In genomic region chr6:113492101-113492864, GRCm38 (mm10) we compare ENCODE assay signal across 28 mouse cellular contexts. TPM values are rescaled to one million over a fixed set of nuclear protein-coding genes. Genes with fewer than 3 reads are reported as not detected.
A peak's percentile ranks its signal among the peaks of the same experiment; 100 is the strongest.
DNase-seq lines count a peak whose midpoint lies in the region; ATAC-seq and TF ChIP-seq lines count a peak whose summit lies in the region.
"Had no signal": no experiment of that assay in that cellular context is flagged by ENCODE, and none has a peak within 500 bp of the region (broad histone marks: within the 10 kb centered on the region; RNA-seq: fewer than 3 reads in every experiment).

No protein-coding gene starts in this region.

- H3K27ac ChIP-seq in limb, embryonic 10.5 days, result 0 out of 2 replicates have a peak overlapping the region, but pooled peaks have one; percentile 10
- no peak overlapping the region for H3K27ac ChIP-seq in intestine, postnatal 0 days (ENCODE audit: low read depth, low read length)
- H3K27ac ChIP-seq: embryonic facial prominence, embryonic 12.5 days; heart, embryonic 15.5 days; hindbrain, embryonic 12.5 days; intestine, embryonic 15.5 days; kidney, postnatal 0 days; limb, embryonic 12.5 days; liver, embryonic 13.5 days; lung, embryonic 15.5 days; macrophage; neural tube, embryonic 12.5 days had no signal

- H3K4me3 ChIP-seq in limb, embryonic 10.5 days, result no peak overlapping the region
- H3K4me3 ChIP-seq in intestine, postnatal 0 days (ENCODE audit: low read depth, low read length), result no peak overlapping the region
- H3K4me3 ChIP-seq: embryonic facial prominence, embryonic 12.5 days; heart, embryonic 15.5 days; hindbrain, embryonic 12.5 days; intestine, embryonic 15.5 days; limb, embryonic 12.5 days; liver, embryonic 13.5 days; lung, embryonic 15.5 days; neural tube, embryonic 12.5 days had no signal

- H3K9me3 ChIP-seq in limb, embryonic 10.5 days (replicated peaks), result no peaks in the 10 kb centered on the region
- H3K9me3 ChIP-seq in intestine, postnatal 0 days (ENCODE audit: control insufficient read depth), result no peaks in the 10 kb centered on the region
- H3K9me3 ChIP-seq: embryonic facial prominence, embryonic 12.5 days; heart, embryonic 15.5 days; hindbrain, embryonic 12.5 days; intestine, embryonic 15.5 days; limb, embryonic 12.5 days; liver, embryonic 13.5 days; lung, embryonic 15.5 days; neural tube, embryonic 12.5 days had no signal

- peaks cover 56% of the 10 kb centered on the region for H3K27me3 ChIP-seq in limb, embryonic 10.5 days (ENCODE audit: low read depth, poor library complexity, severe bottlenecking)
- H3K27me3 ChIP-seq in intestine, postnatal 0 days (replicated peaks; ENCODE audit: control insufficient read depth, insufficient read depth, low read length), result peaks cover 7% of the 10 kb centered on the region; the same call in 1 of the 2 replicates

- no peak for TF ChIP-seq CTCF in intestine, postnatal 0 days (IDR thresholded peaks at IDR 0.05; ENCODE audit: low read depth)

- H3K36me3 ChIP-seq in limb, embryonic 10.5 days, result peaks cover 26% of the 10 kb centered on the region
- peaks cover 25% of the 10 kb centered on the region; the same call in 1 of the 2 replicates for H3K36me3 ChIP-seq in intestine, postnatal 0 days (ENCODE audit: control insufficient read depth, insufficient read depth)

- intact Hi-C loops in heart, postnatal 25 days (cut with DNase I), result no loop called here

- WGBS in limb, embryonic 10.5 days, result 75% methylated on average over 24 of the region's 24 CpGs
- WGBS in intestine, postnatal 0 days, result 78% methylated on average over 24 of the region's 24 CpGs

- H3K4me2 ChIP-seq in intestine, postnatal 0 days (replicated peaks; ENCODE audit: low read depth), result no peak overlapping the region
- H3K4me2 ChIP-seq: embryonic facial prominence, embryonic 12.5 days; heart, embryonic 15.5 days; hindbrain, embryonic 12.5 days; intestine, embryonic 15.5 days; limb, embryonic 12.5 days; liver, embryonic 13.5 days; lung, embryonic 15.5 days; midbrain, embryonic 11.5 days; neural tube, embryonic 12.5 days had no signal

- H3K4me1 ChIP-seq in limb, embryonic 10.5 days, result peaks cover 32% of the 10 kb centered on the region
- 0 out of 2 replicates have a peak, but pooled peaks cover 6% of the 10 kb centered on the region for H3K4me1 ChIP-seq in intestine, postnatal 0 days (replicated peaks; ENCODE audit: control insufficient read depth, insufficient read depth, low read length)

- ATAC-seq in intestine, postnatal 0 days, result no peak
- ATAC-seq: activated CD4-positive, CD25-positive, alpha-beta regulatory T cell, adult 4 months; CD4-positive, CD25-positive, alpha-beta regulatory T cell, adult 4 months; forebrain, embryonic 16.5 days; intestine, embryonic 15.5 days had no signal

- no peak overlapping the region for H3K9ac ChIP-seq in intestine, postnatal 0 days (ENCODE audit: low read depth, low read length)
- H3K9ac ChIP-seq: embryonic facial prominence, embryonic 12.5 days; heart, embryonic 15.5 days; hindbrain, embryonic 12.5 days; intestine, embryonic 15.5 days; limb, embryonic 12.5 days; liver, embryonic 13.5 days; lung, embryonic 15.5 days; neural tube, embryonic 12.5 days had no signal

- peak; percentile 25 for DNase-seq in cerebellum, adult 11-12 months
- no peak for DNase-seq in cerebellum, postnatal 14 days
- peak; percentile 84 for DNase-seq in right cerebral cortex, adult 18-20 months
- DNase-seq in right cerebral cortex, postnatal 4 days, result no peak
- DNase-seq in limb, embryonic 10.5 days (ENCODE audit: low spot score), result no peak
- no peak for DNase-seq in spleen, postnatal 14 days (ENCODE audit: low spot score in 2 of 2)
- DNase-seq in heart, postnatal 25 days (ENCODE audit: low spot score), result no peak
- DNase-seq: adrenal gland, postnatal 14 days; gastrocnemius, postnatal 10 days; heart, adult 18-20 months; liver, embryonic 13.5 days; thymus, postnatal 14 days had no signal

RNA-seq across cellular contexts. Expression of gene Creld1, which starts 9.2 kb away (rescaled TPM):
- polyA plus RNA-seq in limb, embryonic 10.5 days (2016; fragmentation: Nextera tagmentation; extraction: Ambion mirVana), result 16.2 and 17.4 TPM in 2 replicates
- polyA plus RNA-seq in intestine, postnatal 0 days (2015; fragmentation: Nextera tagmentation; extraction: Ambion mirVana), result 8.5 and 9.7 TPM in 2 replicates
- 10 to 100 TPM; 52.2 to 55.6 TPM for total RNA-seq in heart, postnatal 25 days (2021)

RNA-seq across cellular contexts. Expression of gene Prrt3, which starts 9.4 kb away (rescaled TPM):
- 0.60 and 0.73 TPM in 2 replicates for polyA plus RNA-seq in limb, embryonic 10.5 days (2016; fragmentation: Nextera tagmentation; extraction: Ambion mirVana)
- polyA plus RNA-seq in intestine, postnatal 0 days (2015; fragmentation: Nextera tagmentation; extraction: Ambion mirVana), result 0.47 and 0.52 TPM in 2 replicates
- total RNA-seq in heart, postnatal 25 days (2021), result not detected
- total RNA-seq: common myeloid progenitor, adult 5-6 weeks; heart, adult 18-20 months; monocyte, adult 5-6 weeks had no signal
- polyA plus RNA-seq: CD4-positive, CD25-positive, alpha-beta regulatory T cell, adult 4 months; macrophage had no signal

RNA-seq across cellular contexts. Expression of gene Il17rc, which starts 21.1 kb away (rescaled TPM):
- polyA plus RNA-seq in limb, embryonic 10.5 days (2016; fragmentation: Nextera tagmentation; extraction: Ambion mirVana), result 3.4 and 4.0 TPM in 2 replicates
- 16.5 and 17.4 TPM in 2 replicates for polyA plus RNA-seq in intestine, postnatal 0 days (2015; fragmentation: Nextera tagmentation; extraction: Ambion mirVana)
- 10 to 100 TPM in 1 of 2 experiments, 1 to 10 TPM in 1; 8.2 to 10.0 TPM for total RNA-seq in heart, postnatal 25 days (2021)
- total RNA-seq: monocyte, adult 5-6 weeks had no signal
- polyA plus RNA-seq: activated CD4-positive, CD25-positive, alpha-beta regulatory T cell, adult 4 months; CD4-positive, CD25-positive, alpha-beta regulatory T cell, adult 4 months; macrophage had no signal

RNA-seq across cellular contexts. Expression of gene Il17re, which starts 34.0 kb away (rescaled TPM):
- polyA plus RNA-seq in limb, embryonic 10.5 days (2016; fragmentation: Nextera tagmentation; extraction: Ambion mirVana), result 2.2 and 2.3 TPM in 2 replicates
- 2.2 and 2.3 TPM in 2 replicates for polyA plus RNA-seq in intestine, postnatal 0 days (2015; fragmentation: Nextera tagmentation; extraction: Ambion mirVana)
- 1 to 10 TPM in 1 of 2 experiments, under 1 TPM in 1; 0.78 to 1.1 TPM for total RNA-seq in heart, postnatal 25 days (2021)
- total RNA-seq: monocyte, adult 5-6 weeks had no signal
- polyA plus RNA-seq: forebrain, embryonic 16.5 days; macrophage had no signal

RNA-seq across cellular contexts. Expression of gene Emc3, which starts 39.2 kb away (rescaled TPM):
- 75.8 and 75.9 TPM in 2 replicates for polyA plus RNA-seq in limb, embryonic 10.5 days (2016; fragmentation: Nextera tagmentation; extraction: Ambion mirVana)
- polyA plus RNA-seq in intestine, postnatal 0 days (2015; fragmentation: Nextera tagmentation; extraction: Ambion mirVana), result 77.2 and 77.9 TPM in 2 replicates
- 10 to 100 TPM; 57.4 to 60.9 TPM for total RNA-seq in heart, postnatal 25 days (2021)

Comparison
In these comparisons a context has a peak if more than half of its experiments do, and no peak if none do; other contexts are left out.
1. DNase-seq: peak in cerebellum, adult 11-12 months (single experiment) and right cerebral cortex, adult 18-20 months (single experiment); none in cerebellum, postnatal 14 days (0 of 2), right cerebral cortex, postnatal 4 days (single experiment), limb, embryonic 10.5 days (single experiment), spleen, postnatal 14 days (0 of 2) and heart, postnatal 25 days (single experiment).